In genomic region chr14:27114362-27115274, GRCm38 (mm10) we compare ENCODE assay signal across 8 mouse cellular contexts. TPM values are rescaled to one million over a fixed set of nuclear protein-coding genes. Genes with fewer than 3 reads are reported as not detected.
DNase-seq lines count a peak whose midpoint lies in the region; ATAC-seq lines count a peak whose summit lies in the region.

Gene Arhgef3, plus strand, starts transcription at chr14:27114899.

- H3K27me3 ChIP-seq in forebrain, embryonic 13.5 days, result peaks cover 48% of the 10 kb centered on the region

- H3K4me3 ChIP-seq in forebrain, embryonic 13.5 days, result peak within 1 kb of the TSS; percentile 54

- under 1% methylated on average over 57 of the region's 58 CpGs for WGBS in forebrain, embryonic 13.5 days

- H3K4me2 ChIP-seq in forebrain, embryonic 13.5 days, result peak within 1 kb of the TSS; percentile 98

- H3K9me3 ChIP-seq in forebrain, embryonic 13.5 days (replicated peaks), result no peaks in the 10 kb centered on the region

- peak; percentile 68 for ATAC-seq in forebrain, embryonic 13.5 days

- peak within 1 kb of the TSS; percentile 61 for H3K9ac ChIP-seq in forebrain, embryonic 13.5 days

- H3K27ac ChIP-seq in forebrain, embryonic 13.5 days, result no peak within 1 kb of the TSS

- H3K4me1 ChIP-seq in forebrain, embryonic 13.5 days, result peaks cover 13% of the 10 kb centered on the region

- no peaks in the 10 kb centered on the region for H3K36me3 ChIP-seq in forebrain, embryonic 13.5 days (ENCODE audit: poor library complexity, severe bottlenecking)

- peak; percentile 31 for DNase-seq in CD4-positive helper T cell, adult 2 months (ENCODE audit: low read depth, low spot score)
- peak; percentile 90 for DNase-seq in adrenal gland, adult 2 months
- peak; percentile 82 for DNase-seq in heart, postnatal 4 days
- no peak for DNase-seq in layer of hippocampus, postnatal 14 days (ENCODE audit: low spot score in 2 of 2)
- peak; percentile 63 for DNase-seq in lung, postnatal 25 days (ENCODE audit: low spot score)
- DNase-seq in ovary, postnatal 36 days (ENCODE audit: low spot score), result peak; percentile 81
- no peak for DNase-seq in T-cell, adult 2 months (ENCODE audit: low spot score)

RNA-seq across cellular contexts. Expression of gene Arhgef3, which starts in this region (rescaled TPM):
- 10 to 100 TPM; 39.8 to 44.1 TPM for total RNA-seq in adrenal gland, adult 2 months (2021)
- polyA plus RNA-seq in adrenal gland, adult 2 months (2012; rRNA removed), result 7.1 and 8.2 TPM in 2 replicates
- 1.5 and 1.6 TPM in 2 replicates for polyA plus RNA-seq in forebrain, embryonic 13.5 days (2015; fragmentation: Nextera tagmentation; extraction: Ambion mirVana)
- 10 to 100 TPM; 30.5 to 31.9 TPM for total RNA-seq in heart, postnatal 4 days (2021)
- total RNA-seq in layer of hippocampus, postnatal 14 days (2021), result 10 to 100 TPM; 53.9 to 55.8 TPM

Comparison
In these comparisons a context has a peak if more than half of its experiments do, and no peak if none do; other contexts are left out.
1. DNase-seq: peak in CD4-positive helper T cell, adult 2 months (single experiment), adrenal gland, adult 2 months (single experiment), heart, postnatal 4 days (single experiment), lung, postnatal 25 days (single experiment) and ovary, postnatal 36 days (single experiment); none in layer of hippocampus, postnatal 14 days (0 of 2) and T-cell, adult 2 months (single experiment).